Mouse (Mus musculus): Measurements from ENCODE around the gene Camta2.

The Camta2 gene

GRCm38 (mm10) chr11:70652029-70652883 is 35.6 kb downstream of the Camta2 start:
- DNase-seq (ENCODE audit: low read depth, low spot score), result peak; percentile 44
- Histone ChIP-seq H3K36me3 (ENCODE audit: control insufficient read depth, insufficient read depth, low read length, poor library complexity, severe bottlenecking) (peaks cover 14% of the 10 kb centered on the region), H3K27me3 (ENCODE audit: control insufficient read depth, insufficient read depth, low read length, poor library complexity, severe bottlenecking) (no peaks in the 10 kb centered on the region)

DNA sequence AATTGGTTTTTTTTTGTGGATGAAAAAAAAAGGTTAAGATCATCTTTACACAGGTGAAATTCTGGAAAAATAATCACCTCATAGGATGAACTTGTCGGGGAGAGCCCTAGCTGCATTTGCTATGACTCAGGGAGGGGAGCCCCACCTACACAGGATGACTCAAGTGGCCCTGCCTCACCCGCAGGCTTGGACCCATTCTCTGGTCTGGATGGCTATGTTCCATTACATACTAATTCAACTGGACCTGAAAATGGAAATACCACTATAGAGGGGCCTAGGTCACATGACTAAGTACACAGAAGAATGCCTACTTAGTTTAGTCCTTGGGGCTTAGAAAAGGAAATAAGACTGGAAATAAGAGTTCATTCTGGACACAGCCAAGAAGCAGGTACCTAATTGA is 36.5 kb downstream of the Camta2 start:
- H3K27me3 ChIP-seq (ENCODE audit: control insufficient read depth, insufficient read depth, low read length, poor library complexity, severe bottlenecking), result no peaks in the 10 kb centered on the region

GRCm38 (mm10) chr11:70650322-70651175 is 37.4 kb downstream of the Camta2 start:
- Histone ChIP-seq H3K36me3 (ENCODE audit: control insufficient read depth, insufficient read depth, low read length, poor library complexity, severe bottlenecking) (peaks cover 14% of the 10 kb centered on the region), H3K27me3 (ENCODE audit: control insufficient read depth, insufficient read depth, low read length, poor library complexity, severe bottlenecking) (no peaks in the 10 kb centered on the region)
- DNase-seq (ENCODE audit: low read depth, low spot score), result peak; percentile 90

More for the DNA sequence above, 36.5 kb downstream of the Camta2 start:
- H3K36me3 ChIP-seq (ENCODE audit: control insufficient read depth, insufficient read depth, low read length, poor library complexity, severe bottlenecking), result peaks cover 14% of the 10 kb centered on the region
- peak; percentile 52 for DNase-seq (ENCODE audit: low read depth, low spot score)

DNA sequence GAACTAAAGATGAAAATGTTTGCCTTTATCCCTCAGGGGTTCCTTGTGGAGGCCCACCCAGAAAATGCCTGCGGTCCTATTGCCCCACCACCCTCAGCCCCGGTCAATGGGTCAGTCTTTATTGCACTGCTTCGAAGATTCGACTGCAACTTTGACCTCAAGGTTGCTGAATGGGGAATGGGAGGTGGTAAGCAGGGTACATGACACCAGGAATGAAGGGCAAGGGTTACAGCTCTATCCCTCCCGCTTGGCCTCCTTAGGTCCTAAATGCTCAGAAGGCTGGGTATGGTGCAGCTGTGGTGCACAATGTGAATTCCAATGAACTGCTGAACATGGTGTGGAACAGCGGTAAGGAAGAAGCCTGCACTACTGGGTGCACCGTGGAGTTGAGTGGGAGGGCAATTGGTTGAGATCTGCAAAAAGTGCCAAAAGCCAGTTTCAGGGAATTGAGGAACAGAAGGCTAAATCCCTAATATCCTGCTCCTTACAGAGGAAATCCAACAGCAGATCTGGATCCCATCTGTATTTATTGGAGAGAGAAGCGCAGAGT is 38.6 kb downstream of the Camta2 start:
- DNase-seq (ENCODE audit: low read depth, low spot score), result no peak
- Histone ChIP-seq H3K36me3 (ENCODE audit: control insufficient read depth, insufficient read depth, low read length, poor library complexity, severe bottlenecking) (peaks cover 18% of the 10 kb centered on the region), H3K27me3 (ENCODE audit: control insufficient read depth, insufficient read depth, low read length, poor library complexity, severe bottlenecking) (no peaks in the 10 kb centered on the region)

- DNase-seq (ENCODE audit: low read depth, low spot score), result peak; percentile 77
Observed at GRCm38 (mm10) chr11:70648512-70648911, 39.4 kb downstream of the Camta2 start.

DNA sequence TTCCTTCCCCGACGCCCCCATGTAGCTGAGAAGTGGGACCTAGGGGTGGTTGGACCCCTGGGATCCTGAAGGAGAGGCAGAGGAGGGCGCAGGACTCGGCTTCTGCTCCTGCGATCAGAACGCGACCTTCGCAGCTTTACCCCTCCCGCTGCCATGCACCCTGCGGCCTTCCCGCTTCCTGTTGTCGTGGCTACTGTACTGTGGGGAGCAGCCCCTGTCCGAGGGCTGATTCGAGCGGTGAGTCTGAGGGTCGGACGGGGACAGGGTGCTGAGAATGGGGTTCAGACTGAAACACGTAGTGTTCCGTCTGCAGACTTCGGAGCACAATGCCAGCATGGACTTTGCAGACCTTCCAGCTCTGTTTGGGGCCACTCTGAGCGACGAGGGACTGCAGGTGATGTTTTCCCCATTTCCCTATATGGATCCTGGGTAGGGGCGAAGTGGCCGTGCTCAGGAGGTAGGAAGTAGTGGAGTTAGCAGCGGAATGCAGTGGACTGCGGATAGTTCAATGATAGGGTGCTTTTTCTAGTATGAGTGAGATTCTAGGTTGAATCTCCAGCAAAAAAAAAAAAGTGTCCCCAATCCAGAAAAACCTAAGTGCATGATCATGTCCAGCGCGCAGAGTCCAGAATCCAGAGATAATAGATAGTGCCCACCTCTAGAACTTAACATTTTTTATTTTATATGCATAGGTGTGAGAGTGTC is 40.0 kb downstream of the Camta2 start:
- H3K27me3 ChIP-seq (ENCODE audit: control insufficient read depth, insufficient read depth, low read length, poor library complexity, severe bottlenecking), result no peaks in the 10 kb centered on the region
- DNase-seq (ENCODE audit: low read depth, low spot score), result peak; percentile 40

More at GRCm38 (mm10) chr11:70648512-70648911, 39.4 kb downstream of the Camta2 start:
- Histone ChIP-seq H3K27me3 (ENCODE audit: control insufficient read depth, insufficient read depth, low read length, poor library complexity, severe bottlenecking) (no peaks in the 10 kb centered on the region), H3K36me3 (ENCODE audit: control insufficient read depth, insufficient read depth, low read length, poor library complexity, severe bottlenecking) (peaks cover 19% of the 10 kb centered on the region)

GRCm38 (mm10) chr11:70646691-70647650 is 40.9 kb downstream of the Camta2 start, which contains the start of the genes Rnf167 and Slc25a11:
Gene Rnf167 (plus strand): TSS chr11:70647235.
Gene Slc25a11 (minus strand): TSS chr11:70647479.
- H3K27me3 ChIP-seq (ENCODE audit: control insufficient read depth, insufficient read depth, low read length, poor library complexity, severe bottlenecking), result no peaks in the 10 kb centered on the region
- DNase-seq (ENCODE audit: low read depth, low spot score), result peak; percentile 98
- H3K36me3 ChIP-seq (ENCODE audit: control insufficient read depth, insufficient read depth, low read length, poor library complexity, severe bottlenecking), result peaks cover 13% of the 10 kb centered on the region

More for the DNA sequence above, 40.0 kb downstream of the Camta2 start:
- peaks cover 19% of the 10 kb centered on the region for H3K36me3 ChIP-seq (ENCODE audit: control insufficient read depth, insufficient read depth, low read length, poor library complexity, severe bottlenecking)

GRCm38 (mm10) chr11:70646259-70646555 is 41.7 kb downstream of the Camta2 start:
- Histone ChIP-seq H3K36me3 (ENCODE audit: control insufficient read depth, insufficient read depth, low read length, poor library complexity, severe bottlenecking) (peaks cover 10% of the 10 kb centered on the region), H3K27me3 (ENCODE audit: control insufficient read depth, insufficient read depth, low read length, poor library complexity, severe bottlenecking) (no peaks in the 10 kb centered on the region)
- no peak for DNase-seq (ENCODE audit: low read depth, low spot score)

- peaks cover 6% of the 10 kb centered on the region; the same call in 1 of the 2 replicates for H3K36me3 ChIP-seq (ENCODE audit: control insufficient read depth, insufficient read depth, low read length, poor library complexity, severe bottlenecking)
- no peak for DNase-seq (ENCODE audit: low read depth, low spot score)
- no peaks in the 10 kb centered on the region for H3K27me3 ChIP-seq (ENCODE audit: control insufficient read depth, insufficient read depth, low read length, poor library complexity, severe bottlenecking)
Observed at GRCm38 (mm10) chr11:70645461-70646258, 42.2 kb downstream of the Camta2 start.

DNA sequence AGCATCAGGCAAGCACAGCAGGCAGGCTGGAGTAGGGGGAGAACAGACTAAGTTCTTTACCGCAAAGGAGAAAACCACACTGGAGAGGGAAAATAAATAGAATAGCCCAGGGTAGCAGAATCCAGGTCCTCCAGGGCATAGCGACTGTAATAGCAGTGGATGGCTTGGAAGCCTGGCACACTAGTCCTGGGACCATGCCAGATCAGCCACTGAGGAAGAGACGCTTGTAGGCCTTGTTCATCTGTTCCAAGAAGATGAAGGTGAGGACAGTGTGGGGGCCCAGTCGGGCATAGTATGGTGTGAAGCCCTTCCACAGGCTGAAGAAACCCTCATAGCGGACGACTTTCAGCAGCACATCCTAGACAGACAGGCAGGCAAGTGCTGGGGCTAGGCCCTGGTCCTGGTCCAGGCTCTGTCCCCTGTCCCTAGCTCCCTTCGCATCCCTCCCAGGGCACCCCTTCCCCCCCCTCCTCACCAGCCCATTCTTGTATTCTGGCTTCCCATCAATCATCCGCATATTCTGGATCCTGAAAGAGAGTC is 43.3 kb downstream of the Camta2 start:
- no peak for DNase-seq (ENCODE audit: low read depth, low spot score)
- peaks cover 6% of the 10 kb centered on the region; the same call in 1 of the 2 replicates for H3K36me3 ChIP-seq (ENCODE audit: control insufficient read depth, insufficient read depth, low read length, poor library complexity, severe bottlenecking)
- no peaks in the 10 kb centered on the region for H3K27me3 ChIP-seq (ENCODE audit: control insufficient read depth, insufficient read depth, low read length, poor library complexity, severe bottlenecking)

GRCm38 (mm10) chr11:70643051-70643450 is 44.9 kb downstream of the Camta2 start:
- peaks cover 6% of the 10 kb centered on the region; the same call in 1 of the 2 replicates for H3K36me3 ChIP-seq (ENCODE audit: control insufficient read depth, insufficient read depth, low read length, poor library complexity, severe bottlenecking)
- DNase-seq (ENCODE audit: low read depth, low spot score), result no peak
- no peaks in the 10 kb centered on the region for H3K27me3 ChIP-seq (ENCODE audit: control insufficient read depth, insufficient read depth, low read length, poor library complexity, severe bottlenecking)

DNA sequence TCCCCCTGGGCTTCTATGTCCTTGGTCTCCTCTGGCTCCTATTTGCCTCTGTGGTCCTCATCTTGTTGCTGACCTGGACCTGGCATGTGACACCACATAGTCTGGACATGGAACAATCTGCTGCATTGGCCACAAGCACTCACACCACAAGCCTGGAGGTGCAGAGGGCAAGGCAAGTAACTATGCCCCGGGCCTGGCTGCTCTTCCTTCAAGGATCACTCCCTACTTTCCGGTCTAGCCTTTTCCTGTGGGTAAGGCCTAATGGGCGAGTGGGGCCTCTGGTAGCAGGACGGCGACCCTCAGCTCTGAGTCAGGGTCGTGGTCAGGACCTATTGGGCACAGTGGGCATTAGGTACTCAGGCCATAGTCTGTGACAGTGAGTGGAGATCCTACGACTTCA is 46.7 kb downstream of the Camta2 start:
- no peaks in the 10 kb centered on the region for H3K27me3 ChIP-seq (ENCODE audit: control insufficient read depth, insufficient read depth, low read length, poor library complexity, severe bottlenecking)
- DNase-seq (ENCODE audit: low read depth, low spot score), result no peak

More for the DNA sequence above, 46.7 kb downstream of the Camta2 start:
- peaks cover 6% of the 10 kb centered on the region; the same call in 1 of the 2 replicates for H3K36me3 ChIP-seq (ENCODE audit: control insufficient read depth, insufficient read depth, low read length, poor library complexity, severe bottlenecking)

All from splenic B cell, adult 2 months (primary cell).